Mouse (Mus musculus): ENCODE measurements at regions not wholly inside any gene's neighbourhood (a gene's known extent, or its start where the extent isn't known, plus 50 kb on each side); places are given as distances from the start of the nearest gene placed in this dataset.

DNA sequence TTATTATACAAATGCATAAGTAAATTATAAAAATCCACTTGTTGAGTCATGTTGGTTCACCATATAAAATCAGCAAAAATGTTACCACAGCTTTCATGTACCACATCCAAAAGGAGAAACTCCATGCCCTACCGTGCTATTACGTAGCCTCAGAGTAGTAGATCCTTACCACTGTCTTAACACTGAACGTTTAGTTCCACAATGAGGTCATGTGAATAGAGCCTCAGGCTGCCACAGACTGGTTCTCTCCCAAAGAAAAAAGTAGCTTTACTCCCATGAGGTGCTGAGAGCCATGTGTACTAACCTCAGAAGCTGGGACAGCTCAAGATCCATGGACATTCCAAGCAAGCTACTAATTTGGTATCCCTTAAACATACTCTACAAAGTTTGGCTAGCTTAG is 235.4 kb upstream of the Ferd3l start:
- Histone ChIP-seq H3K4me1 (ENCODE audit: control insufficient read depth, insufficient read depth, low read length) (no peaks in the 10 kb centered on the region), H3K4me2 (replicated peaks; ENCODE audit: low read depth, low read length, severe bottlenecking) (no peak overlapping the region), H3K27ac (replicated peaks; ENCODE audit: low read depth, low read length) (no peak overlapping the region), H3K9ac (ENCODE audit: low read depth, low read length, severe bottlenecking) (no peak overlapping the region), H3K36me3 (ENCODE audit: control insufficient read depth, insufficient read depth, low read length) (no peaks in the 10 kb centered on the region), H3K9me3 (ENCODE audit: control insufficient read depth, low read length) (no peaks in the 10 kb centered on the region), H3K4me3 (replicated peaks; ENCODE audit: low read length) (no peak overlapping the region), H3K27me3 (ENCODE audit: control insufficient read depth, insufficient read depth, low read length) (no peaks in the 10 kb centered on the region)
- ATAC-seq (ENCODE audit: low FRiP score, low read depth) = no peak
- TF ChIP-seq POLR2A (IDR thresholded peaks at IDR 0.05; ENCODE audit: borderline replicate concordance, extremely low read depth, insufficient read depth, insufficient read length) = no peak
- DNase-seq (ENCODE audit: low spot score) = no peak
- 89% methylated on average over 3 of the region's 3 CpGs for WGBS

DNA sequence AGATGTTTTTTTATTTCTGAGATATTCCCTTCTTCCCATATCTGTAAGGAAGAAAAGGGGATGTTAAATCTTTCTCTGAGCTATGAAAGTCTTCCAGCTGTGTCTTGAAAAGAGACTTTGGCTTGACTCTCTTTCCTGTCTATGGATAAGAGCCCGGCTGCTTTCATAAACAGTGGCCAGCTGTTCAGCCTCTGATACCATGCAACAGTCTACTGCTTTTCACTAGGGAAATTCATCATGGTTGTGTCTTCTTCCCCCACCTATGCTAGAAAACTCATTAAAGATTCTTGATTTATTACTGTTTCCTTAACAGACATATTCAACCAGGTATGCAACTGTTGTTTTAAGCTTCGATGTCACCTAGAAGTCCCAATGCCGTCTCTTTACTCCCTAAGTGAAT is 213.8 kb upstream of the Ferd3l start:
- no peak overlapping the region for H3K4me3 ChIP-seq (replicated peaks; ENCODE audit: low read length)
- H3K9me3 ChIP-seq (ENCODE audit: control insufficient read depth, low read length) = no peaks in the 10 kb centered on the region
- H3K9ac ChIP-seq (ENCODE audit: low read depth, low read length, severe bottlenecking) = no peak overlapping the region
- no peak overlapping the region for H3K4me2 ChIP-seq (replicated peaks; ENCODE audit: low read depth, low read length, severe bottlenecking)
- no peaks in the 10 kb centered on the region for H3K27me3 ChIP-seq (ENCODE audit: control insufficient read depth, insufficient read depth, low read length)
- no peak overlapping the region for H3K27ac ChIP-seq (replicated peaks; ENCODE audit: low read depth, low read length)
- no peak for TF ChIP-seq POLR2A (IDR thresholded peaks at IDR 0.05; ENCODE audit: borderline replicate concordance, extremely low read depth, insufficient read depth, insufficient read length)
- peaks cover 11% of the 10 kb centered on the region for H3K4me1 ChIP-seq (ENCODE audit: control insufficient read depth, insufficient read depth, low read length)
- WGBS = 75% methylated on average over 3 of the region's 3 CpGs
- no peaks in the 10 kb centered on the region for H3K36me3 ChIP-seq (ENCODE audit: control insufficient read depth, insufficient read depth, low read length)
- no peak for DNase-seq (ENCODE audit: low spot score)
- no peak for ATAC-seq (ENCODE audit: low FRiP score, low read depth)

DNA sequence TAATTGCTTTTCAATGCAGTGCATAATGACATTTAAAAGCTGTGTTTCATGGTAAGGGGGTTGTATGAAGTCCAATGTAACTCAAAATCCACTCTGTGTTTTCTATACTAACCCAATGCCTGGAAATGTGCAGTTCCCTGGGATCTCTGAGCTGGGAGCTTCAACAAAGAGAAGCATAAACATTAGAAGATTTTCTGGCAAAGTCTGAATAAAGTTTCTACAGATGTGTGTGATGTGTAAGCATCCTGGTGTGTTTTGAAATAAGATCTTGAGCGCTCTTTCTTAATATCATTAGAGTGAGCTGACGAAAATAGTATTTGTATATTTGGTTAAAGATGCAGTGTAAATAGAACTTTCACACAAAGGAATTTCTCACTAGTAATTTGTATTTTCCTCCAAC is 212.2 kb upstream of the Ferd3l start:
- Histone ChIP-seq H3K27me3 (ENCODE audit: control insufficient read depth, insufficient read depth, low read length) (no peaks in the 10 kb centered on the region), H3K4me2 (replicated peaks; ENCODE audit: low read depth, low read length, severe bottlenecking) (no peak overlapping the region), H3K9ac (ENCODE audit: low read depth, low read length, severe bottlenecking) (no peak overlapping the region), H3K4me1 (ENCODE audit: control insufficient read depth, insufficient read depth, low read length) (peaks cover 11% of the 10 kb centered on the region), H3K4me3 (replicated peaks; ENCODE audit: low read length) (no peak overlapping the region), H3K27ac (replicated peaks; ENCODE audit: low read depth, low read length) (no peak overlapping the region), H3K36me3 (ENCODE audit: control insufficient read depth, insufficient read depth, low read length) (no peaks in the 10 kb centered on the region), H3K9me3 (ENCODE audit: control insufficient read depth, low read length) (no peaks in the 10 kb centered on the region)
- no peak for TF ChIP-seq POLR2A (IDR thresholded peaks at IDR 0.05; ENCODE audit: borderline replicate concordance, extremely low read depth, insufficient read depth, insufficient read length)
- 84% methylated on average over 2 of the region's 2 CpGs for WGBS
- ATAC-seq (ENCODE audit: low FRiP score, low read depth) (no peak), DNase-seq (ENCODE audit: low spot score) (no peak)

DNA sequence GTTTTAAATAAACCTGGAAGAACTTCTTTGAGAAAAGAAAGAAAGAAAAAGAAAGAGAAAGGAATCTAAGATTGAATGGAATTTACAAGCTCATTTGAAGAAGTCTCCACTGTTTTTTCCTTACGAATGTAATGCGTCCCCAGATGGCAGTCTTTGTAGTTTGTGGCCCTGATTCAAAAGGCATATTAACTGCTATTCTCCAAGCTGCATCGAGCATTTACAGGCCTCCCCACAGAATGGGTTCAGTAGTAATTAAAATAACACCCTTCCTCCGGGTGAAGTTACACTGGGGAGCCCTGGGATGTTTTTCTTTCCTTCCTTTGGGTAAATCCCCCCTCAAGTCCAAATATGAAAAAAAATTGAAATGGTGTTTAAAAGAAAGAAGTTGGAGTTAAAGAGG is 211.2 kb upstream of the Ferd3l start:
- DNase-seq (ENCODE audit: low spot score) (peak; percentile 22), ATAC-seq (ENCODE audit: low FRiP score, low read depth) (no peak)
- WGBS = 16% methylated on average over 4 of the region's 4 CpGs
- Histone ChIP-seq H3K4me2 (replicated peaks; ENCODE audit: low read depth, low read length, severe bottlenecking) (peak overlapping the region; percentile 1; the same call in 1 of the 2 replicates), H3K4me3 (replicated peaks; ENCODE audit: low read length) (no peak overlapping the region), H3K9me3 (ENCODE audit: control insufficient read depth, low read length) (no peaks in the 10 kb centered on the region), H3K27me3 (ENCODE audit: control insufficient read depth, insufficient read depth, low read length) (no peaks in the 10 kb centered on the region), H3K4me1 (ENCODE audit: control insufficient read depth, insufficient read depth, low read length) (peaks cover 11% of the 10 kb centered on the region), H3K36me3 (ENCODE audit: control insufficient read depth, insufficient read depth, low read length) (no peaks in the 10 kb centered on the region), H3K27ac (replicated peaks; ENCODE audit: low read depth, low read length) (no peak overlapping the region), H3K9ac (ENCODE audit: low read depth, low read length, severe bottlenecking) (no peak overlapping the region)
- no peak for TF ChIP-seq POLR2A (IDR thresholded peaks at IDR 0.05; ENCODE audit: borderline replicate concordance, extremely low read depth, insufficient read depth, insufficient read length)

DNA sequence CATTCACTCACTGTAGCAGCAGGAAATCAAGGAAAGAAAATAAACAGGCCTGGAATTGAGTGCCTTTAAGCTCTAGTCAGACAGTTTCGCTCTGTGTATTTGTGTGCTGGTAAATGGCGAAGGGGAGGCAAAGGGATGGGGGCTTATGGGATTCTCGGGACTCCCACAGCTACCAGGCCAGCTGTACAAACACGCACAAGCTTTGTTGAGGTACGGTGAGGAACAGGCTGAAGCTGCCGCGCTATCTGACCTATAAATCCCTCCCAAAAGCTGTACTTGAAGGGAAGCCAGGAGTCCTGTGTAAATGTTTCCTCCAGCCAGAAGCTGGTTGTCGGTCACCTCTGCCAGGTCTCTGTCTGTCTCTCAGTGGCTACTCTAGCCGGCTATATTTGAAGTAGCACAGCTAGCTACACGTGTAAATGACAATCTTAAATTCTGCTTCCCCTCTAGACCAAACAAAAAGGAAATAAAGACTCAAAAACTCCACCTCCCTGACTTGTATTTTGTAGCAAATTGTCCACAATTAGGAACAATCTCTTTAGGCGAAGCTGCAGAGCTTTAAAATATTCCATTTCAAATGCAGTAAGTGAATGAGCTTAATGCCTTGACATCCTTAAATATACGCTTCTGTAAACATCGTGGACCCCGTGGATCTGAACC is 210.5 kb upstream of the Ferd3l start:
- no peak overlapping the region for H3K9ac ChIP-seq (ENCODE audit: low read depth, low read length, severe bottlenecking)
- H3K4me3 ChIP-seq (replicated peaks; ENCODE audit: low read length) = no peak overlapping the region

More for the DNA sequence above, 210.5 kb upstream of the Ferd3l start:
- Histone ChIP-seq H3K4me1 (ENCODE audit: control insufficient read depth, insufficient read depth, low read length) (peaks cover 11% of the 10 kb centered on the region), H3K4me2 (replicated peaks; ENCODE audit: low read depth, low read length, severe bottlenecking) (peak overlapping the region; percentile 39), H3K27ac (replicated peaks; ENCODE audit: low read depth, low read length) (peak overlapping the region; percentile 70), H3K9me3 (ENCODE audit: control insufficient read depth, low read length) (no peaks in the 10 kb centered on the region), H3K27me3 (ENCODE audit: control insufficient read depth, insufficient read depth, low read length) (no peaks in the 10 kb centered on the region), H3K36me3 (ENCODE audit: control insufficient read depth, insufficient read depth, low read length) (no peaks in the 10 kb centered on the region)
- ATAC-seq (ENCODE audit: low FRiP score, low read depth) = peak; percentile 67
- no peak for TF ChIP-seq POLR2A (IDR thresholded peaks at IDR 0.05; ENCODE audit: borderline replicate concordance, extremely low read depth, insufficient read depth, insufficient read length)
- 26% methylated on average over 14 of the region's 14 CpGs for WGBS
- peak; percentile 45 for DNase-seq (ENCODE audit: low spot score)

Measured in limb, embryonic 14.5 days (tissue).